Mouse (Mus musculus) small intestine, adult 2 months (tissue): ENCODE results near the gene Aldh3b2. TPM values are rescaled to one million over a fixed set of nuclear protein-coding genes. Genes with fewer than 3 reads are reported as not detected.
"Not testable (repeated sequence)": the region's sequence is repeated elsewhere in the genome, so short reads cannot be mapped to it uniquely, and the experiment has no call there.

Source experiments
- H3K27ac ChIP-seq: fragments of 200-500 bp; 2 replicates; pipeline ENCODE4 v1.5.1; 2012; ENCODE audit warnings: low read depth, low read length, control low read depth, inconsistent platforms; ENCODE audit not compliant: insufficient read depth
- H3K27me3 ChIP-seq: fragments of 200-500 bp; 2 replicates; pipeline ENCODE4 v1.6.1; 2012; ENCODE audit warnings: mild to moderate bottlenecking, moderate library complexity, low read length, inconsistent platforms; ENCODE audit not compliant: control insufficient read depth, insufficient read depth
- H3K36me3 ChIP-seq: fragments of 200-500 bp; 2 replicates; pipeline ENCODE4 v1.6.1; 2012; ENCODE audit warnings: mild to moderate bottlenecking, low read length, control low read depth, inconsistent platforms; ENCODE audit not compliant: control insufficient read depth, insufficient read depth
- H3K4me1 ChIP-seq: fragments of 200-500 bp; 2 replicates; pipeline ENCODE4 v1.6.1; 2012; ENCODE audit warnings: low read length, inconsistent platforms, mixed read lengths; ENCODE audit not compliant: control insufficient read depth, insufficient read depth, insufficient read length
- H3K4me3 ChIP-seq: fragments of 200-500 bp; 2 replicates; pipeline ENCODE4 v1.5.1; 2012; ENCODE audit warnings: low read depth, mild to moderate bottlenecking, control low read depth, inconsistent platforms, low read length, moderate library complexity
- CTCF ChIP-seq: fragments of 200-500 bp; IDR thresholded peaks from 2 replicates; pipeline ENCODE4 v1.5.1; 2012; ENCODE audit warnings: low read depth, mild to moderate bottlenecking, control low read depth, inconsistent platforms, low read length, moderate library complexity, mixed read lengths; ENCODE audit not compliant: insufficient replicate concordance, insufficient read length; ENCODE audit errors: extremely low read depth
- POLR2A ChIP-seq: fragments of 200-500 bp; IDR thresholded peaks from 2 replicates; pipeline ENCODE4 v1.6.1; 2012; ENCODE audit warnings: low read depth, mild to moderate bottlenecking, control low read depth, inconsistent platforms, low read length, moderate library complexity
- WGBS: fragments of 180-500 bp; shearing (Covaris S2); methylation state at CpG from one replicate; pipeline ENCODE4 v1.1.7; 2018; 5-methylcytosine and 5-hydroxymethylcytosine counted together
- polyA plus RNA-seq: library from polyadenylated mRNA; depleted of rRNA; stranded (reverse); fragments of >200 nt; gene quantifications from 2 replicates; pipeline ENCODE4 v1.2.3, GENCODE M21; 2012

Gene Aldh3b2
- polyA plus RNA-seq, 1 experiment: 0.55 TPM

- Histone ChIP-seq H3K4me1 (peaks cover 4% of the 10 kb centered on the region), H3K27me3 (no peaks in the 10 kb centered on the region), H3K36me3 (peaks cover 18% of the 10 kb centered on the region), H3K27ac (no peak overlapping the region), H3K4me3 (no peak overlapping the region)
- TF ChIP-seq CTCF (no peak), POLR2A (no peak)
- WGBS: 90% methylated on average over 3 of the region's 3 CpGs
Measured at GRCm38 (mm10) chr19:3950331-3950730, 21.8 kb upstream of the Aldh3b2 start.

GRCm38 (mm10) chr19:3951461-3951860 lies 20.7 kb upstream of the Aldh3b2 start:
- Histone ChIP-seq H3K36me3 (peaks cover 16% of the 10 kb centered on the region), H3K4me3 (no peak overlapping the region), H3K4me1 (peaks cover 12% of the 10 kb centered on the region), H3K27me3 (no peaks in the 10 kb centered on the region), H3K27ac (no peak overlapping the region)
- TF ChIP-seq CTCF: no peak
- no peak for TF ChIP-seq POLR2A

GRCm38 (mm10) chr19:3952099-3952498 lies 20.0 kb upstream of the Aldh3b2 start:
- Histone ChIP-seq H3K36me3 (peaks cover 14% of the 10 kb centered on the region), H3K27ac (no peak overlapping the region), H3K27me3 (no peaks in the 10 kb centered on the region), H3K4me3 (no peak overlapping the region), H3K4me1 (peaks cover 15% of the 10 kb centered on the region)
- 40% methylated on average over 1 of the region's 1 CpGs for WGBS
- TF ChIP-seq CTCF (no peak), POLR2A (no peak)

GRCm38 (mm10) chr19:3955033-3955432 lies 17.1 kb upstream of the Aldh3b2 start:
- Histone ChIP-seq H3K4me1 (peaks cover 25% of the 10 kb centered on the region), H3K27ac (no peak overlapping the region), H3K27me3 (no peaks in the 10 kb centered on the region), H3K4me3 (no peak overlapping the region), H3K36me3 (no peaks in the 10 kb centered on the region)
- TF ChIP-seq CTCF: no peak
- TF ChIP-seq POLR2A: no peak
- 60% methylated on average over 3 of the region's 3 CpGs for WGBS

- H3K4me1 ChIP-seq: peaks cover 25% of the 10 kb centered on the region
- no peak overlapping the region for H3K4me3 ChIP-seq
- no peak for TF ChIP-seq CTCF
- TF ChIP-seq POLR2A: no peak
- no peaks in the 10 kb centered on the region for H3K36me3 ChIP-seq
- 20% methylated on average over 4 of the region's 4 CpGs for WGBS
- no peaks in the 10 kb centered on the region for H3K27me3 ChIP-seq
- H3K27ac ChIP-seq: peak overlapping the region; percentile 11; the same call in 1 of the 2 replicates
Measured at GRCm38 (mm10) chr19:3955804-3956203, 16.3 kb upstream of the Aldh3b2 start.

- not testable (repeated sequence) for H3K27me3 ChIP-seq, H3K27ac ChIP-seq, H3K4me3 ChIP-seq, H3K36me3 ChIP-seq
- 85% methylated on average over 5 of the region's 5 CpGs for WGBS
- H3K4me1 ChIP-seq: peaks cover 25% of the 10 kb centered on the region
Measured at GRCm38 (mm10) chr19:3957296-3958036, 14.7 kb upstream of the Aldh3b2 start.

GRCm38 (mm10) chr19:3958470-3958869 lies 13.7 kb upstream of the Aldh3b2 start, which contains the start of gene Aldh3b3:
Gene Aldh3b3, plus strand, starts transcription at chr19:3958645.
- no peak for TF ChIP-seq POLR2A
- TF ChIP-seq CTCF: no peak
- 32% methylated on average over 4 of the region's 4 CpGs for WGBS
- Histone ChIP-seq H3K27me3 (no peaks in the 10 kb centered on the region), H3K27ac (no peak within 1 kb of the TSS), H3K4me1 (peaks cover 25% of the 10 kb centered on the region), H3K4me3 (no peak within 1 kb of the TSS), H3K36me3 (no peaks in the 10 kb centered on the region)

- H3K4me1 ChIP-seq: peaks cover 25% of the 10 kb centered on the region
- no peaks in the 10 kb centered on the region for H3K27me3 ChIP-seq
- no peak overlapping the region for H3K4me3 ChIP-seq
- H3K36me3 ChIP-seq: no peaks in the 10 kb centered on the region
- H3K27ac ChIP-seq: no peak overlapping the region
- no peak for TF ChIP-seq CTCF
- TF ChIP-seq POLR2A: no peak
Measured at GRCm38 (mm10) chr19:3959030-3959429, 13.1 kb upstream of the Aldh3b2 start.
